Mouse (Mus musculus) liver, embryonic 14 days (tissue): Measurements from ENCODE around the gene Cpped1. TPM values are rescaled to one million over a fixed set of nuclear protein-coding genes. Genes with fewer than 3 reads are reported as not detected.

ENCODE experiments used
- polyA plus RNA-seq: library from polyadenylated mRNA; depleted of rRNA; stranded (reverse); fragments of >200 nt; gene quantifications from 2 replicates; pipeline ENCODE4 v1.2.3, GENCODE M21; 2012; rRNA removed

Cpped1 gene
- polyA plus RNA-seq = 5.1 and 6.8 TPM in 2 replicates

DNA sequence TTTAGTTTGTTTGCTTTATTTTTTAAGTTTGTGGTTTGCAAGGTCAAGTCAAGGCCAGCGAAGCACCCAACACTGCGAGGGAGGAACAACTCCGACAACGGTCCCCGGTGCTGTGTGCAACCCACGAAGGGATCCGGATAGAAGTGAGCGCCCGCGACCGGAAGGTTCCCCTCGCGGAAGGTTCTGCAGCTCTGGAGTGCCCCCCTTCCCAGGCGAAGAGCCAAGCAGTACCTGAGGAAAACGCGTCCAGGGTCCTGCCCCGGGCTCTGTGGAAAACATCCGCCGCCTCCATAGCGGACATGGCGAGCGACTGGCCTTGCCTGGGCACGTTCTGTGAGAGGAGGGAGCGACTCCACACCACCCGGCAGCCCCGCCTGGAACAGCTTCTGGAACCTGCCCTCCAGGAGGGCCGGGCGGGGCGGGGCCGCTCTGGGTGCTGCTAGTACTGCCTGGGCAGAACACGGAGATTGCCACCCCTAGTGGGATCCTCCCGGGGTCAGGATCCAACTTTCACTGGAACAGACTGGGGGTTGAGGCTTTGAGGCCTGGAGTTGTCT is at the start of gene Cpped1:
TSS of gene Cpped1 (minus strand) at position 411 of the 557 bp plus-strand sequence.

Other genes with a start within 250 kb of the Cpped1 start
- 0.15 and 0.18 TPM in 2 replicates for gene Shisa9, start 74.7 kb upstream of the Cpped1 start, polyA plus RNA-seq